Mouse (Mus musculus) mammary gland, adult 2 months (tissue): Measurements from ENCODE around the gene Kcnab1. TPM values are rescaled to one million over a fixed set of nuclear protein-coding genes. Genes with fewer than 3 reads are reported as not detected.

Experiments
- polyA plus RNA-seq: library from polyadenylated mRNA; depleted of rRNA; stranded (reverse); fragments of >200 nt; gene quantifications from 2 replicates; pipeline ENCODE4 v1.2.3, GENCODE M21; 2012; ENCODE audit warnings: low replicate concordance; rRNA removed

Gene Kcnab1
- polyA plus RNA-seq: 0.10 and 1.8 TPM in 2 replicates

GRCm38 (mm10) chr3:65108945-65109921, at the start of gene Kcnab1:
Gene Kcnab1 (plus strand): TSS chr3:65109384.

DNA sequence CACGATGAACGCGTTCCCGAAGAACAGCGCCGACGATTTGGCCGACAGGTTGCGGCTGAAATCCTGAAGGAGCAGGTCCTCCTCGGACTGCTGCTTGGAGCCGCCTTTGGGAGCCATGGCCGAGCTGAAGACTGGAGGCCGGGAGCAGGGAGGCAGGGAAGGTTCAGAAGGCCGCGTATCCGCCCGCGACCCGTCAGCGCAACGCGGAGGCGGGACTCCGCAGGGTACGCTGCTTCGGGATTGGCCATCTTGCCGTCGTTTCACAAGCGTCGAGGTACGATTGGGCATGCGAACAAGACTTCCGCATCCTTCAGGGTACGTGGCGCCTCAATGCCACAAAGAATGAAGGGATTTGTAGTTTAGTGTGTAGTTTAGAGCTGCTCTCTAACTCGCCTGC, 283.2 kb downstream of the Kcnab1 start, which contains the start of gene Ssr3:
Ssr3 (minus strand) TSS at position 203 of the 397 bp plus-strand sequence.

